Mouse (Mus musculus) heart, postnatal 36 days (tissue): ENCODE measurements around the gene Hoxb6. TPM values are rescaled to one million over a fixed set of nuclear protein-coding genes. Genes with fewer than 3 reads are reported as not detected.
A peak's percentile ranks its signal among the peaks of the same experiment; 100 is the strongest.

Experiments used
- DNase-seq, 2 experiments: peaks; one replicate each; pipeline ENCODE4 v3.0.0; 2021 to 2022
- intact Hi-C: fragments of 180-260 bp; cut with DNase I; formaldehyde crosslinking; loops from one replicate; pipeline ENCODE4 v1.15.1; 2025
- total RNA-seq, 2 experiments: library from RNA; stranded (reverse); gene quantifications; 2 replicates each; pipeline ENCODE4 v1.2.3; 2021

The Hoxb6 gene
- total RNA-seq, 2 experiments from 2014 or later, result not detected

- DNase-seq, result no peak
- intact Hi-C loops, result no loop called here
Observed at GRCm38 (mm10) chr11:96268031-96268745, 24.1 kb upstream of the Hoxb6 start.

- intact Hi-C loops, result no loop called here
- no peak for DNase-seq
Observed at GRCm38 (mm10) chr11:96269869-96270268, 22.4 kb upstream of the Hoxb6 start.

GRCm38 (mm10) chr11:96270996-96271540 lies 21.2 kb upstream of the Hoxb6 start, which contains the start of gene Hoxb9:
Hoxb9 (plus strand) TSS chr11:96271457.
- DNase-seq, result no peak
- intact Hi-C loops, result no loop called here

- intact Hi-C loops, result no loop called here
- no peak for DNase-seq
Observed at GRCm38 (mm10) chr11:96271541-96272011, 20.7 kb upstream of the Hoxb6 start.

- intact Hi-C loops, result no loop called here
- no peak for DNase-seq
Observed at GRCm38 (mm10) chr11:96272024-96272921, 20.0 kb upstream of the Hoxb6 start.

- intact Hi-C loops, result no loop called here
- no peak for DNase-seq
Observed at GRCm38 (mm10) chr11:96274428-96274827, 17.8 kb upstream of the Hoxb6 start.

GRCm38 (mm10) chr11:96275896-96276295 lies 16.4 kb upstream of the Hoxb6 start:
- DNase-seq, result no peak
- intact Hi-C loops, result no loop called here

GRCm38 (mm10) chr11:96277151-96278044 lies 14.9 kb upstream of the Hoxb6 start:
- no peak for DNase-seq
- intact Hi-C loops, result loop anchor here (1.0 to 2.0 kb wide), 4 partner anchors 259 to 583 kb away; no protein-coding TSS in a partner anchor

GRCm38 (mm10) chr11:96278324-96278723 lies 14.0 kb upstream of the Hoxb6 start:
- DNase-seq, result no peak
- intact Hi-C loops, result loop anchor here (1.0 to 2.0 kb wide), 4 partner anchors 258 to 582 kb away; no protein-coding TSS in a partner anchor

- peak; percentile 83 to 86 for DNase-seq
- intact Hi-C loops, result loop anchor here (1.0 to 2.0 kb wide), 4 partner anchors 258 to 582 kb away; no protein-coding TSS in a partner anchor
Observed at GRCm38 (mm10) chr11:96278773-96279172, 13.5 kb upstream of the Hoxb6 start.

GRCm38 (mm10) chr11:96279421-96280233 lies 12.6 kb upstream of the Hoxb6 start:
- no peak for DNase-seq
- intact Hi-C loops, result loop anchor here (1.0 to 5.0 kb wide), 5 partner anchors 15 to 581 kb away; partner anchors contain the start of gene Igf2bp1

GRCm38 (mm10) chr11:96280399-96281378 lies 11.6 kb upstream of the Hoxb6 start:
- DNase-seq, result no peak
- intact Hi-C loops, result loop anchor here (1.0 to 5.0 kb wide), 3 partner anchors 14 to 273 kb away; partner anchors contain the start of gene Igf2bp1

- intact Hi-C loops, result loop anchor here (2.0 to 5.0 kb wide), 2 partner anchors 13 to 274 kb away; partner anchors contain the start of gene Igf2bp1
- DNase-seq, result no peak
Observed at GRCm38 (mm10) chr11:96281396-96281795, 10.9 kb upstream of the Hoxb6 start.

- intact Hi-C loops, result loop anchor here (2.0 to 5.0 kb wide), 2 partner anchors 13 to 275 kb away; partner anchors contain the start of gene Igf2bp1
- no peak for DNase-seq
Observed at GRCm38 (mm10) chr11:96281855-96282570, 10.3 kb upstream of the Hoxb6 start, which contains the start of gene Hoxb8. Hoxb8 (plus strand) TSS chr11:96281905.

GRCm38 (mm10) chr11:96282795-96283430 lies 9.4 kb upstream of the Hoxb6 start:
- intact Hi-C loops, result loop anchor here (5.0 kb wide), 1 partner anchor 276 kb away; the partner anchor contains the start of gene Igf2bp1
- no peak for DNase-seq
